Mouse (Mus musculus) spleen, postnatal 14 days (tissue): ENCODE measurements around the gene Edf1.

ENCODE experiments used
- DNase-seq, 2 experiments: peaks; one replicate each; pipeline ENCODE4 v3.0.0; 2021 to 2022; ENCODE audit warnings: low spot score in 2 of 2

Edf1 gene

GRCm38 (mm10) chr2:25561946-25562345 lies 4.3 kb downstream of the Edf1 start:
- DNase-seq, result no peak

DNA sequence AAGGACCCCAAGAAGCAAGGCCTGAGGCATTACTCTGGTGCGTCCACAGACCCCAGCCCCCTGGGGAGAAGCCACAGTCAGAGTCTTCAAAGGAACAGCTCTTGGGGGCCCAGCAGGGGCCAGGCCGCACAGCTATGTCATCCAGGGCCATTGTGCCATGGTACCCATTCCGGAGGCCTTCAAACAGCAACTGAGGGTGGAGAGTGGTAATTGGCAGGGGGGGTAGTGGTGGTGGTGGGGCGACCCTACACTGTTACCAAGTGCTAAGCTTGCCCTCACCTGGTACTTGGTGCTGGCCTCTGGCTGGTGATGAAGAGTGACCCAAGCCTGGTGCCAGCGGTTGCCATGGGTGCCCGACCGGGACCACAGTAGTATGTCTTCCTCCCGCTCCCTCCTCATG lies 8.1 kb downstream of the Edf1 start:
- DNase-seq, result no peak

GRCm38 (mm10) chr2:25566558-25566957 lies 8.9 kb downstream of the Edf1 start:
- DNase-seq, result no peak

- DNase-seq, result no peak
Measured at GRCm38 (mm10) chr2:25568473-25569019, 10.9 kb downstream of the Edf1 start.

DNA sequence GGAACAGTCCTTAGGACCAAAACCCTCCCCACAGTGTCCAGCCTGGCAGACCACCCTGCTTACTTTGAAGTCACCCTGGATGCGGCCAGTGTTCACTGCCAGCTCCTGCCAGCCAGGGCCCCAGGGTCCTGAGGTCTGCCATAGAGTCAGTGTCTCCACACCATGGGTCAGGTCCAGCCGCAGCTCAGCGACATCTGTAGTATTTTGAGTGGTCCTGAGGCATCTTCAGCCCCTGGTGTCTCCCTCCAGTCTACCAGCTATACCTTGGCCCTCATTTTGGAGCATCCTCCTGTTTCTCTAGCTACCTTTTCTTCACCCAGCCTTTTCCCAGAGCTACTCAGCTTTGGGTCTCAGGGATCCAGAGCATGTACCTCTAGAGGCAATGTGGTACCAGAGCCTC lies 11.7 kb downstream of the Edf1 start:
- no peak for DNase-seq

DNA sequence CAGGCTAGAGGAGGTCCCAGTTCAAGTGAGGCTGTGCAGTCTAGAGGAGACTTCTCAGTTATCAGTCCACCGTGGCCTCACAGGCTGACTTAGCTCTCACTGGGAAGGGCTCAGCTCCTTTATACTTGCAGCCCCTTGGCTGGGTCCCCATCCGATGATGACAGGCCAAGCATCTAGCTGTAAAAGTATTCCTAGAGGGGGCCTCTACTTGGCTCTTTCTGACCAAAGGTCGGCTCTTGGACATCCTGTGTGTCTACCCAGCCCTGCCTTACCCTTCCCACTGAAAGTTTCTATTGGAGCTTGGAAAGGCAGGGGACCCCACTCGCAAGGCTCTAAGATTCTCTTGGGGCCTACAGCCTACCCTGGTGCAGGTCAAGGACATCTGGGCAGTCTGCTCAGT lies 13.6 kb downstream of the Edf1 start:
- no peak for DNase-seq

DNA sequence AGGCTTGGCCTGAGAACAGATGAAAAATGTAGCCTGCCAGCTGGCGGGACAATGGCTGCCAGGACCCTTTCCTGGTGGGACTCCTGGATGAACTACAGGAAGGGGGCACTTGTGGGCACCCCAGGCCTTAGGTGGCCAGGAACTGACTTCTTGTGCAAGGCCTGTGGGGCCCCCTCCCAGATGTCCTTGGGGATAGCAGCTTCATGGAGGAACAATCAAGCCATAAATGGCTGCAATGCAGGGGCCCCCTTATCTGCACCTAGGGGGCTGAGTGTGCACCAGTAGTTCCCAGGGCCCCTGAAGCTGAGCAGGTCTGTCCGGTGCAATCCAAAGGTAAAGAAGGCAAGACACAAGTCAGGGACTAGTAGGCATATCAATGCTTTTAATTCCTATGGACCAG lies 15.4 kb downstream of the Edf1 start:
- DNase-seq, result no peak

DNA sequence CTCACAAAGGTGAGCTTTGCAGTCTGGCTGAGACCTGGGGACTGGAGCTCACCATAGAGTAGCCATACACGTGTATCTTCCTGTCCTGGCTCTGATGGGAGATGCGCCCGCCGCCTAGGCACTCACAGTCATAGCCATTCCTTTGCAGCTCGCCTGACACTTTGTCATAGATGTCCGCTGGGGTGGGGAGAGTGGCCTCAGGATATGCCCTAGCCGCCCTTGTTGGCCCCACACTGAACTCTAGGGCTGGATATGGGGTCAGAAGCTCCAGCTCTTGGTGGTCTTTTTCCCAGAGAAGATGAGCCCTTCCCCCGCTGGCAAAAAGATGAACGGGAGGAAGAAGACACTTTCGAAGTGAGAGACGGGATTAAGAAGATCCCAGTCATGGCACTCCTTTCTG lies 16.5 kb downstream of the Edf1 start:
- DNase-seq, result no peak

DNA sequence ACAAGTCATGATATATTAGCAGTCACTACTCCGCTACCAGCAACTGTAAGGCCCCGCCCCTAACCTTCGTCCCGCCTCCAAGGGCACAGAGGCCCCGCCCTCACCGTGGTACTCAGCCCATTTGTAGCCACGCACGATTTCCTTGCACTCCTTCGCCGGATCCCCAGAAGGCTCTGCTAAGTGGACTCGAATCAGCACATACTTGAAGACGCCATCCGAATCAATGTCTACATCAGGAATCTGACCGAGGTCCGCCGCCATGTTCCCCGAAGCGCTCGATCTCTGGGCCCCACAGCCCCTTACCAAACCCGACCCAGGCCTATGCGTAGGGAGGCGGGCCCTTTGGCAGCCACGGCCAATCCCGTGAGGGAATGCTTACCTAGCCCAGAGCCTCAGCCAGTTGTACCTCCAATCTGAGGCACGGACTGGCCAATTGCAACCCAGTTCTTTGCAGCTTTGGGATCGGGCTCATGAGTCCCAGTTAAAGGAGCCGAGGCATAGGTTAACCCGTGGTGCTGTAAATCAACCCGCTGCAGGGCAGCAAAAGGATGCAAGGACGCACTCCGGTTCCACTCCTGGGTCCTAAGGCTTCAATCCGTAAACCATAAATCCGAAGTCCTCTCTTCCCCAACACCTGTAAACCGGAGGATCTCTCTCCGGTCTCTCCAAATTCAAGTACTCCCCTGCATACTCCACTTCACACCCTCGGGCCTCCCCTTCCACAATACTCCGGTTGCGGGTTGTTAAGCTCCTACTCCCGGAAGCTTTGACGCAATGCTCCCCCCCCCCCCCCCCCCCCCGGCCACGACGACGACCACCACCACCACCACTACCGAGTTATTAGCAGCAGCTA lies 17.2 kb downstream of the Edf1 start, which contains the start of the genes Mamdc4 and Phpt1:
Mamdc4 (minus strand) TSS at position 267 of the 853 bp plus-strand sequence.
Phpt1 (minus strand) TSS at position 646 of the 853 bp plus-strand sequence.
- DNase-seq, result peak; percentile 86 to 90

DNA sequence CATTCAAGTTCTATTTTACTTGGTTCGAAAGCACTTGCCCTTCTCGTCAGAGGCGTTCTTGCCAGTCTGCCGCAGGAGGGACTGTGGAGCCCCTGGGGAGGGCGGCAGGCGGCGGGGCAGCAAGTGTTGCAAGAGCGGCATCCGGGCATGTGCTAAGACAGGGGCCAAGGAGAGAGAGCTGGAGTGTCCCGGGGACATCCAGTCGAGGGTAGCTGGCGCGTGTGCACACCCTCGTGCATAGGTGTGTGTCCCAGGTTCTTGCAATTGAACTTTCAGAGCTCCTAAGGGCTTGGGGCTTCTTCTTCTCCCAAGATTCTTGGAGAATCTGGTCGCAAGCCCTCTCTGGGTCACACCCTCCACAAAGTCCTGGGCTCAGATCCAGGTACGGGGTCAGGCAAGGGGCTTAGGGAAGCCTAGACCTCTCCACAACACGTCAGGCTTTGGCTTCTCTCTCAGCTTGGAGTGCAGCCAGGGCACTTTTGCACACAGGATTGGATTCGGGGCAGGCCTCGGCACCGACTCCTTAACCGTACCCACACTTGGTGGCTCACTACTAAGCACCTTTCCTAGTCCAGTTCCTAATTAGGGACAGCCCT lies 17.9 kb downstream of the Edf1 start:
- DNase-seq, result no peak

- no peak for DNase-seq
Measured at GRCm38 (mm10) chr2:25576028-25576850, 18.6 kb downstream of the Edf1 start.

- no peak for DNase-seq
Measured at GRCm38 (mm10) chr2:25576965-25577891, 19.6 kb downstream of the Edf1 start.

DNA sequence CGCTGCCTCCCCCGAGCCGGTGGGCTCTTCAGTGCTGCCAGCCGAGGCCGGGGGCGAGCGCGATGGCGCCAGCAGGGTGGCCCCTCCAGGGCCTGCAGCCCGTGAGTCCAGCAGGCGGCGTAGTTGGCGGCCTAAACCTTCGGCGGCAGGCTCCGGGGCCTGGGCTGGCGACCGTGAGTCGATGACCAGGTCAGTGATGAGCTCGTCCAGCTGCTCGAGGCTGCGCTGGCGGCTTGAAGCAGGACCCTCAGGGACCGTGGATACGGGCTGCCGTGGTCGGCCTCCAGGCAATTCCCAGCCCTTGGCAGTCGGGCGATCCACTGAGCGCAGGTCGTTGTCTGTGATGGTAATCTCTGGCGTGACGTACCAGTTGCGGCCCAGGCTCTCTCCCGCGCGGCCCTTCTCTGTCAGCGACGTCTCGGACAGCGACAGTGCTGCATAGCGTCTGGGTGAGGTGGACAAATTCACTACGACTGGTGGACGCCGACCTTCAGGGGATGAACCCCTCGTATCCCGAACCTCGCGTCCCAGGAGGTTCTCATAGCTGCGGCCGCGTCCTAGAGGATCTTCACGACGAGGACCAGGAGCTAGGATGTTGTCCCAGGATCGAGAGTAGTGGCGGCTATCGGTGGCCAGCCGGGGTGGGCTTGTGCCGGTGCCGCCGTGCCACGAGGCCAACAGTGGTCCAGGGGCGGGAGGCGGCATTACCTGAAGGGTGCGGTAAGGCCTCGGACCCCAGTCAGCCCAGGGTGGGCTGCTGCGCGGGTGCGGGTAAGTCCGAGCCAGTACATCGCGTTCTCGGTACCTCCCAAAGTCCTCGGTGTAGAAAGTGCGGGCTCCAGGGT lies 20.5 kb downstream of the Edf1 start:
- DNase-seq, result no peak

GRCm38 (mm10) chr2:25578796-25579736 lies 21.4 kb downstream of the Edf1 start:
- DNase-seq, result no peak

DNA sequence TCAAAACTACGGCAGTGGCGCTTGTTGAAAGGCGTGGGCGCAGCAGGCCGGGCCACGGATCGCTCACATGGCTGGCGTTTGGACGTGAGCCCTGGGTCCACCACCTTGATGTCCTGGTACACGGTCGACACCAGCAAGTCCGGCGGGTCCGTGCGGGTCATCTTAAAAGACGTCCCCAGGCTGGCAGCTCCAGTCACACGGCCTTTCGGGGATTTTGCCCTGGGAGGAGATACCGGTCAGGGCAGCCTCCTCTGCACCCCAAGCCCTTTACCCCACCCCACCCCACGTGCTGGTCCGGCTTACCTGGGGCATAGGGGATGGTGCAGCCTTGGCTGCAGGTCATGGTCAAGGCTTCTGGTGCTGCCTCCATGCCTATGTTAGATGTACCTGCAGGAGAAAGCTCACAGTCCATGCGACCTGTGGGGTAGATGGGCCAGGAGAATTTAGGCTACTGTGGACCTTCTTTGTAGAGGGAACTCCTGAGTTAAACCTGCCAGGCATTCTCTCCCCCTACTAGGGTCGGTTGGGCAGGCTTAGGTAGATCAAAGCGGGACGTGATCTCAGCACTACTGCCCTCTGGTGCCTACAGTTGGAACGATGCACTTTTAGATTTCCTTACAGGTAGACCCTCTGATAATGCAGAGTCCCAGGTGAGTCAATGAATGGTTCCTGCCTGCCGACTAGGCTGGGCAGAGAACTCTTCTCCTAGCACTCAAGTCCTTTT lies 22.3 kb downstream of the Edf1 start:
- DNase-seq, result peak in 1 of 2 experiments; percentile 49

DNA sequence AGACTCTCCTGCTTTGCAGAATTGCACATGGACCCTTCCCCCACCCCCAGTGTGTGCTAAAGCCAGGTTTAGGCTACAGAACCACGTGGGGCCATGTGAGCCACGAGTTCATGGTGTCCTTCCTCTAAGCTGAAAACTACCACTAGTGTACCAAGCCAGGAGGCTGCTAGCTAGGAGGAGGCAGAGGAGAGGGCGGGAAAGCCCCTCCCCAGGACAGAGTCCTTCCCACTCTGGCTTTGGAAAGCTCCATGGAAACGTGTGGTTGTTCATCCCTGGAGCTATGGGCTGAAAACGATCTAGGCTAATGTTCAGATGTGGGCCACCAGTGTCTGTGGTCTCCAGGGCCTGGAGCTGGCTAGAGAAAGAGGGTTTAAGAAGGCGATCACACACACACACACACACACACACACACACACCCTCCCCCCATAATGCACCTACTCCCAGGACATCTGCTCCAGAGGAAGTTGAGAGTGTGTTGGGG lies 23.0 kb downstream of the Edf1 start:
- DNase-seq, result no peak

GRCm38 (mm10) chr2:25581294-25581864 lies 23.7 kb downstream of the Edf1 start, which contains the start of gene Ajm1:
TSS of gene Ajm1 (minus strand) at chr2:25581757.
- peak in 1 of 2 experiments; percentile 45 for DNase-seq

GRCm38 (mm10) chr2:25581901-25582301 lies 24.3 kb downstream of the Edf1 start:
- DNase-seq, result no peak
